Mouse (Mus musculus): ENCODE measurements around the gene Klf7. TPM values are rescaled to one million over a fixed set of nuclear protein-coding genes. Genes with fewer than 3 reads are reported as not detected.
A peak's percentile ranks its signal among the peaks of the same experiment; 100 is the strongest.

The Klf7 gene
- polyA plus RNA-seq, 1 experiment from 2014 or later, result 10.1 TPM

GRCm38 (mm10) chr1:64089691-64090090 lies 32.4 kb downstream of the Klf7 start:
- H3K4me3 ChIP-seq (ENCODE audit: inconsistent target), result no peak overlapping the region
- H3K27ac ChIP-seq, result no peak overlapping the region
- no peaks in the 10 kb centered on the region for H3K36me3 ChIP-seq (ENCODE audit: inconsistent target)
- H3K79me2 ChIP-seq (ENCODE audit: inconsistent target), result peaks cover 67% of the 10 kb centered on the region; the same call in 1 of the 2 replicates
- 0% methylated on average over 1 of the region's 1 CpGs for WGBS (ENCODE audit: missing documents)

- Histone ChIP-seq H3K27ac (no peak overlapping the region), H3K36me3 (ENCODE audit: inconsistent target) (no peaks in the 10 kb centered on the region), H3K79me2 (ENCODE audit: inconsistent target) (peaks cover 67% of the 10 kb centered on the region; the same call in 1 of the 2 replicates), H3K4me3 (ENCODE audit: inconsistent target) (no peak overlapping the region)
- 82% methylated on average over 9 of the region's 12 CpGs for WGBS (ENCODE audit: missing documents)
Measured at GRCm38 (mm10) chr1:64088604-64089320, 33.3 kb downstream of the Klf7 start.

DNA sequence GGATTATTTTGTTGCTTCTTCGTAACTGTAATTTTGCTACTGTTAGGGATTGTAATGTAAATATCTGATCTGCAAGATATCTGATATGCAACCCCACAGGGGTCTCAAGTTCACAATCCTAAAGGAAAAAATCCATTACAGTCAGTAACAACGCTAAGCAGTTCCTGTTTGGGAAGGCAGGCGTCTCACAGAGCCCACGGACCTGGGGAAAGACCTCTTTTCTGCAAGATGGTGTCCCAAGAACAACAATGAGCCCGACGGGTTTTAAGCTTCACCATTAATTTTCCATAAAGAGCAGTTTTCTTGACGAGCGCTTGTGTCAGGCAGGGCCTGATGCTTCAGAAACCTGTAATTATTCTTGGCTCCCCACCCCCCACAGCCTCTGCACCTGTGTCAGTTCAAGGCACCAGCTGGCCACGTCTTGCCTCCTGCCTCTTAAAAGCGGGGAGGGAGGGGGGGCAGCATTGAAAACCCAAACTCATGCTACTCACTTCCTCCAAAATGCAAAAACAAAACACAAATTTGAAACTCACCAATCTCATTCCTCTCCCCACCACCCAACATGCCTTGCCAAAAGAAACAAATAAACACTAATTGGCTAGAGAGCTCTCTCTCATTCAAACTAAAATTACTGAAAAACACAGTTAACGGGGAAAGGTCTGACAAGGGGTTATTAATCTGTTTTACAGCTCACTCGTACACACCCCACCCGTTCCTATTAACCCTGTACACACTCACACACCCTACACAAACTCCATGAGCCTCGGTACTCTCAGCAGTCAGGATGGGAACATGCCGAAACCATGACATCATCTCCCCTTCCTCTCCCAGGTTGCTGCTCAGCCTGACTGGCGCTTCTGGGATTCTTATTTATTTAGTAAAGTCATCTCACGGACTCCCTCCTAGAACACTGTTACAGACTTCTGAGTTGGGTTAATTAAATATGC lies 34.2 kb downstream of the Klf7 start:
- Histone ChIP-seq H3K27ac (no peak overlapping the region), H3K4me3 (ENCODE audit: inconsistent target) (no peak overlapping the region), H3K79me2 (ENCODE audit: inconsistent target) (peaks cover 72% of the 10 kb centered on the region; the same call in 1 of the 2 replicates), H3K36me3 (ENCODE audit: inconsistent target) (no peaks in the 10 kb centered on the region)
- WGBS (ENCODE audit: missing documents), result 39% methylated on average over 17 of the region's 17 CpGs

GRCm38 (mm10) chr1:64085875-64086274 lies 36.2 kb downstream of the Klf7 start:
- Histone ChIP-seq H3K79me2 (ENCODE audit: inconsistent target) (peaks cover 74% of the 10 kb centered on the region; the same call in 1 of the 2 replicates), H3K36me3 (ENCODE audit: inconsistent target) (no peaks in the 10 kb centered on the region), H3K4me3 (ENCODE audit: inconsistent target) (no peak overlapping the region), H3K27ac (no peak overlapping the region)
- 93% methylated on average over 4 of the region's 4 CpGs for WGBS (ENCODE audit: missing documents)

DNA sequence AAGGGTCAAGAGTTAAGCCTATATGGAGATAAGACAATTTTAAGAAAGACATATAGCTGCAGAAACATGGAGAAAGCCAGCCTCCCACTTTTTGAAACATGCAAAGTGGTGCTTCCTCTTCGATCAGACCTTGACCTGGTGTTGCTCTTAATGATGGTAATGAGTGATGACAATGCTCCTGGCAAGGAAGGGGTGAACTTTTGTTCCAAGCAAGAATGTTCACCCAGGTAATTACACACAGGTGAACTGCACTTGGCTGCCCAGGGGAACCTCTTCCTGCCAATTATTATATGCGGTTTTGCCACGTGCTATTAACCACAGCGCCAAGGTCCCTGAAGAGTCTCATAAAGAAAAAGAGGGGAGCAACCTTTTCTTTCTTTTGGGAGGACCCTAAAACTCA lies 36.7 kb downstream of the Klf7 start:
- no peaks in the 10 kb centered on the region for H3K36me3 ChIP-seq (ENCODE audit: inconsistent target)
- 54% methylated on average over 4 of the region's 4 CpGs for WGBS (ENCODE audit: missing documents)

GRCm38 (mm10) chr1:64084706-64085105 lies 37.4 kb downstream of the Klf7 start:
- Histone ChIP-seq H3K27ac (no peak overlapping the region), H3K4me3 (ENCODE audit: inconsistent target) (no peak overlapping the region), H3K79me2 (ENCODE audit: inconsistent target) (peaks cover 66% of the 10 kb centered on the region; the same call in 1 of the 2 replicates), H3K36me3 (ENCODE audit: inconsistent target) (no peaks in the 10 kb centered on the region)
- WGBS (ENCODE audit: missing documents), result 36% methylated on average over 3 of the region's 3 CpGs

More for the DNA sequence above, 36.7 kb downstream of the Klf7 start:
- Histone ChIP-seq H3K27ac (no peak overlapping the region), H3K4me3 (ENCODE audit: inconsistent target) (no peak overlapping the region), H3K79me2 (ENCODE audit: inconsistent target) (peaks cover 71% of the 10 kb centered on the region; the same call in 1 of the 2 replicates)

- Histone ChIP-seq H3K27ac (no peak overlapping the region), H3K4me3 (ENCODE audit: inconsistent target) (no peak overlapping the region), H3K79me2 (ENCODE audit: inconsistent target) (peaks cover 45% of the 10 kb centered on the region; the same call in 1 of the 2 replicates), H3K36me3 (ENCODE audit: inconsistent target) (no peaks in the 10 kb centered on the region)
- 100% methylated on average over 1 of the region's 1 CpGs for WGBS (ENCODE audit: missing documents)
Measured at GRCm38 (mm10) chr1:64081791-64082190, 40.3 kb downstream of the Klf7 start.

GRCm38 (mm10) chr1:64081217-64081616 lies 40.9 kb downstream of the Klf7 start:
- Histone ChIP-seq H3K27ac (no peak overlapping the region), H3K36me3 (ENCODE audit: inconsistent target) (no peaks in the 10 kb centered on the region), H3K4me3 (ENCODE audit: inconsistent target) (no peak overlapping the region), H3K79me2 (ENCODE audit: inconsistent target) (peaks cover 43% of the 10 kb centered on the region; the same call in 1 of the 2 replicates)
- WGBS (ENCODE audit: missing documents), result 56% methylated on average over 2 of the region's 2 CpGs

DNA sequence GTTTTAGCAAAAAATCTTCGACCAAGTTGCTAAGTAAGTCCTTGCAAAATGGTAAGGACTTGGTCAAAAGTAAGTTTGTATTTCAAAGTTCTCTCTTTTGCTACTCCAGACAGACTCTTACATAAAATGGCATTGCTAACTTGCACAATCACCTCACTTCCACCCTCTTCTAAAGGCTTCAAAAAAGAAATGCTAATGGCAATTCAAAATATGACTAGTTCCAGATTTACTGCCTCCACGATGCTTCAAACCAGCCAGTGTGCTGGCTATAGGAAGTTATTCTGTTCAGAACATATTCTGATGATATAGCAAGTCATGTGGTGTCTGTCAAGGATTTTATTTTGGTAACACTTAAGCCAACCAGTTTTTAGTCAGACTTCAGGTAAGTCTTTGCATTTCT lies 41.8 kb downstream of the Klf7 start:
- WGBS (ENCODE audit: missing documents), result 21% methylated on average over 2 of the region's 2 CpGs
- Histone ChIP-seq H3K4me3 (ENCODE audit: inconsistent target) (no peak overlapping the region), H3K36me3 (ENCODE audit: inconsistent target) (no peaks in the 10 kb centered on the region), H3K79me2 (ENCODE audit: inconsistent target) (peaks cover 39% of the 10 kb centered on the region; the same call in 1 of the 2 replicates), H3K27ac (peak overlapping the region; percentile 19)

DNA sequence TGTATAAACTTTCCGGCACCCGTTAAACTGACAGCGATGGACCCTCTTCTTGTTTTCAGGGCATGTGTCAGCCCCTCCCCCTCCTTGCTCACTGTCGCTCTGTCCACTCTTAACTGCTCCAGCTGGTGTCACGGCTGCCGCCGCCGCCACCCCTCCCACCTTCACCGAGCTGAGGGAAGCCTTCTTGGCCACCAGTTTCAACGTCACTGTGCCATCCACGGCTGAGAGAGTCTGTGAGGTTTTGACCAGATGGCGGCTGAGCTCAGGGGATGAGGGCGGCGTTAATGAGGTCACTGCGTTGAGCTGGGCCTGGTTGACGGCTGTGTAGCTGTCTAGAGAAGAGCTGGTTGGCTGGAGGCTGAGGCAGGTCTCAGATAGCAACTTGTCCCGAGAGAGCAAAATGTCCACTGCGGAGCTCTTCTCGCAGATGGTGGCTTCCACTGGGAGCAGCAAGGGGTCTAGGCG lies 43.3 kb downstream of the Klf7 start:
- Histone ChIP-seq H3K36me3 (ENCODE audit: inconsistent target) (no peaks in the 10 kb centered on the region), H3K4me3 (ENCODE audit: inconsistent target) (no peak overlapping the region)

GRCm38 (mm10) chr1:64078011-64078746 lies 43.9 kb downstream of the Klf7 start:
- H3K4me3 ChIP-seq (ENCODE audit: inconsistent target), result no peak overlapping the region
- H3K27ac ChIP-seq, result peak overlapping the region; percentile 49
- no peaks in the 10 kb centered on the region for H3K36me3 ChIP-seq (ENCODE audit: inconsistent target)
- WGBS (ENCODE audit: missing documents), result 57% methylated on average over 9 of the region's 9 CpGs
- peaks cover 19% of the 10 kb centered on the region; the same call in 1 of the 2 replicates for H3K79me2 ChIP-seq (ENCODE audit: inconsistent target)

More for the DNA sequence above, 43.3 kb downstream of the Klf7 start:
- Histone ChIP-seq H3K27ac (peak overlapping the region; percentile 49), H3K79me2 (ENCODE audit: inconsistent target) (peaks cover 25% of the 10 kb centered on the region; the same call in 1 of the 2 replicates)
- WGBS (ENCODE audit: missing documents), result 65% methylated on average over 20 of the region's 20 CpGs

DNA sequence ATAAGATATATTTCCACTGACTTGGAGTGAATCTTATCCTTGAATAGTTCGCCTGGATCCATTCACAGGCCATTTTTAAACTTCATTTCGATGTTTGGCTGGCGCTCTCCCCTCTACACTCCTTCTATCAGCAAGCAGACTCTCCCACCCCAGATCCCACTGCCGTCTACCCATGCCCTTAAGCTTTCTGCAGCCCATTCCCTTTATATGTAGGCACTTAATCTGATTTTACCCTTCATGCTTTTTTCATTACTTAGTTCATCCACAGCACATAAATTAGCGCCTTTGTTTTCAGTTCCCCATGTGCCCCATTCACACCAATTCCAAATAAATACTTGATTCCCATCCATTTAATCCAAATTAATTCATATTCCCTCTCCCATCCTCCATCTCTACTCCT lies 48.0 kb downstream of the Klf7 start:
- H3K79me2 ChIP-seq (ENCODE audit: inconsistent target), result peaks cover 4% of the 10 kb centered on the region; the same call in 1 of the 2 replicates
- H3K4me3 ChIP-seq (ENCODE audit: inconsistent target), result no peak overlapping the region
- 95% methylated on average over 5 of the region's 5 CpGs for WGBS (ENCODE audit: missing documents)
- no peak overlapping the region for H3K27ac ChIP-seq
- H3K36me3 ChIP-seq (ENCODE audit: inconsistent target), result no peaks in the 10 kb centered on the region

DNA sequence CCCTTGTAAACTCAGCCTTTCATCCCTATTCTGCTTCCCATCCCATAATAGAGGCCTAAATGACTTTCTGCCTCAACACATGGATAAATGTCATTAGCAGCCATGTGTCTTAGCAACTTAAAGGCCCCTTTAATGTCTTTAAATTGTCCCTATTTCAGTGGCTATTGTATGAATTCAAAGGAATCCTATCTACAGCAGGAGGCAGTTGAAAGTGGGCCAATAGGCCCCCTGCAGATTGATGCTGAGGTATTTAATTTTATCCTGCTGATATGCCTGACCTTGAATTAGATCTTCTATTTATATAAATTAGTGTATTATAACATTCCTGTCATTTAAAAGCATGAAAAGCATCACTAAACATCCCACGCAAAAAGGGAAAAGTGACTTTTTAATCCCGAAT lies 51.1 kb downstream of the Klf7 start:
- Histone ChIP-seq H3K27ac (no peak overlapping the region), H3K79me2 (ENCODE audit: inconsistent target) (no peaks in the 10 kb centered on the region), H3K36me3 (ENCODE audit: inconsistent target) (no peaks in the 10 kb centered on the region), H3K4me3 (ENCODE audit: inconsistent target) (no peak overlapping the region)
- 100% methylated on average over 2 of the region's 2 CpGs for WGBS (ENCODE audit: missing documents)
